Mouse (Mus musculus) forebrain, postnatal 0 days (tissue): ENCODE results near the gene Rnf111. TPM values are rescaled to one million over a fixed set of nuclear protein-coding genes. Genes with fewer than 3 reads are reported as not detected.
"Not testable (repeated sequence)": the region's sequence is repeated elsewhere in the genome, so short reads cannot be mapped to it uniquely, and the experiment has no call there.

Experiments used
- ATAC-seq: fragments of 200-750 bp; cut with Nextera tagmentation; 2 replicates; pipeline ENCODE4 v1.8.0; 2017; ENCODE audit warnings: mild to moderate bottlenecking, moderate library complexity
- DNase-seq: peaks from one replicate; pipeline ENCODE4 v3.0.0-alpha.2; 2015
- H3K27ac ChIP-seq: fragments of 300-500 bp; sonication (generic); 2 replicates; pipeline ENCODE4 v1.5.1; 2014; ENCODE audit warnings: low read depth, mild to moderate bottlenecking, antibody characterized with exemption, low read length, moderate library complexity, mixed read lengths
- H3K27me3 ChIP-seq: fragments of 300-500 bp; sonication (generic); 2 replicates; pipeline ENCODE4 v1.6.1; 2014; ENCODE audit warnings: mild to moderate bottlenecking, low read length, mixed read lengths; ENCODE audit not compliant: insufficient read depth
- H3K36me3 ChIP-seq: fragments of 300-500 bp; sonication (generic); 2 replicates; pipeline ENCODE4 v1.6.1; 2014; ENCODE audit warnings: mild to moderate bottlenecking, moderate library complexity; ENCODE audit not compliant: insufficient read depth
- H3K4me1 ChIP-seq: fragments of 300-500 bp; sonication (generic); 2 replicates; pipeline ENCODE4 v1.6.1; 2014; ENCODE audit warnings: antibody characterized with exemption; ENCODE audit not compliant: insufficient read depth
- H3K4me2 ChIP-seq: fragments of 300-500 bp; sonication (generic); 2 replicates; pipeline ENCODE4 v1.6.1; 2014; ENCODE audit warnings: low read depth, mild to moderate bottlenecking, moderate library complexity
- H3K4me3 ChIP-seq: fragments of 300-500 bp; sonication (generic); 2 replicates; pipeline ENCODE4 v1.5.1; 2014; ENCODE audit warnings: low read depth, low read length, mixed read lengths
- H3K9ac ChIP-seq: fragments of 300-500 bp; sonication (generic); 2 replicates; pipeline ENCODE4 v1.6.1; 2014; ENCODE audit warnings: mild to moderate bottlenecking
- H3K9me3 ChIP-seq: fragments of 300-500 bp; sonication (generic); 2 replicates; pipeline ENCODE4 v1.6.1; 2016; ENCODE audit warnings: low read length
- CTCF ChIP-seq: sonication (generic); IDR thresholded peaks from 2 replicates; pipeline ENCODE4 v1.5.1; 2016; ENCODE audit warnings: antibody characterized with exemption, control low read depth, low read depth
- WGBS: fragments of 180-500 bp; shearing (Covaris S2); extraction: QIAGEN DNeasy Blood & Tissue Kit; methylation state at CpG from one replicate; pipeline ENCODE4 v1.1.7; 2014; 5-methylcytosine and 5-hydroxymethylcytosine counted together
- polyA plus RNA-seq: library from polyadenylated mRNA; unstranded; fragments of >200 nt; fragmentation: Nextera tagmentation; extraction: Ambion mirVana; gene quantifications from 2 replicates; pipeline ENCODE4 v1.2.1, GENCODE M21; 2015
- total RNA-seq: library from RNA; depleted of rRNA; stranded (reverse); fragments of >200 nt; gene quantifications from 2 replicates; pipeline ENCODE4 v1.2.3, GENCODE M21; 2014; rRNA removed

The Rnf111 gene
- total RNA-seq (29.4 and 40.5 TPM in 2 replicates), polyA plus RNA-seq (12.4 and 18.7 TPM in 2 replicates)

DNA sequence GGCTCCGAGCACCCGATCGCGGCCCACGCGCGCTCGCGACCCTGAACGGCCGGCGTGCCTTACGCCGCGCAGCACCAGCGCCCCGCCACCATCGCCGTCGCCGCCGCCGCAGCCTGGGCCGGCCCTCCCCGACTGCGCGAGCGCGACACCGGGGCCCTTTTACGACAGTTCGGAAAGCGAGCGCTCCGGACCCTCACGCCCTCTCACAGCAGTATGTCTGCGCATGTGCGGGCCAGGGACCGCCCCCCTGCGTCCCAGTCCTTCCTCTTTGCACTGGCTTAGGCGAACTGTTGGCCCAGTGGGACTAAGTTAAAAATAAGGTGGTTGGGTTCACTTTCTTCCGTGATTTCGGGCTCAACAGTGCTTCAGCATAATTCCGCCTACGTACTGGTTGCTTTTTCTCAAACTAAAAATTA, at the start of gene Rnf111:
Rnf111 (minus strand) TSS at position 100 of the 416 bp plus-strand sequence.
- peak; percentile 96 for DNase-seq
- Histone ChIP-seq H3K27ac (peak within 1 kb of the TSS; percentile 96), H3K4me2 (peak within 1 kb of the TSS; percentile 57), H3K4me1 (peaks cover 5% of the 10 kb centered on the region), H3K36me3 (no peaks in the 10 kb centered on the region; the same call in 1 of the 2 replicates), H3K27me3 (no peaks in the 10 kb centered on the region), H3K4me3 (peak within 1 kb of the TSS; percentile 99), H3K9me3 (no peaks in the 10 kb centered on the region), H3K9ac (peak within 1 kb of the TSS; percentile 91)
- TF ChIP-seq CTCF, result no peak
- peak; percentile 97 for ATAC-seq
- WGBS, result under 1% methylated on average over 45 of the region's 45 CpGs

DNA sequence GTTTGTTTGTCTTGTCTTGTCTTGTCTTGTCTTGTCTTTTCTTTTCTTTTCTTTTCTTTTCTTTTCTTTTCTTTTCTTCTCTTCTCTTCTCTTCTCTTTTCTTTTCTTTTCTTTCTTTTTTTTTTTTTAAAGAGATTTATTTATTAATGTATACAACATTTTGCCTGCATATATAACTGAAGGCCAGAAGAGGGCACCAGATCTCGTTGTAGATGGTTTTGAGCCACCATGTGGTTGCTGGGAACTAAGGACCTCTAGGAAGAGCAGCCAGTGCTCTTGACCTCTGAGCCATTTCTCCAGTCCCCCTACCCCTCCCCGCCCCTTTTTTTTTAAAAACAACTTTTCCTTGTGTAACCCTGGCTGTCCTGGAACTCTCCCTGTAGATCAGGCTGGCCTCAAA, 48.7 kb upstream of the Rnf111 start:
- H3K9me3 ChIP-seq, H3K4me2 ChIP-seq, H3K27ac ChIP-seq, H3K4me1 ChIP-seq, H3K9ac ChIP-seq, ATAC-seq, H3K4me3 ChIP-seq, DNase-seq, H3K27me3 ChIP-seq: not testable (repeated sequence)
- WGBS, result 96% methylated on average over 2 of the region's 2 CpGs
- peaks cover 12% of the 10 kb centered on the region for H3K36me3 ChIP-seq

DNA sequence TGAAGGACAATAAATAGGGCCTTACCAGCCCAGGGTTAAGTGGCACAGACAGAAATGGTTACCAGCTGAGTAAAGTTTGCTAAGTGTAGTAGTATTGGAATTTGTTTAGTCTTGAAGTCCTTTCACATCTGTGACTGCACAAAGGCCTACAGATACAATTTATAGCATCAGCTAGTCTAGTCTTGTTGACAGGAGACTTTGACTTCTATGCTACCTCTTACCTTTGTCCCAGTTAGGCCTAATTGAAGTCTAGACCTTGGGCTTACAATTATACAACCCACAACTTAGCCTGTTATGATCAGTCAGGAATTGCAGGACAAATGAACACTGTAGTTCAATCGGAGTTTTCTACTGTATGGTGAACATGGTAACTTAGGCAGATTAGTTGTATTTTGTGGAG, 48.0 kb upstream of the Rnf111 start:
- 98% methylated on average over 1 of the region's 1 CpGs for WGBS
- Histone ChIP-seq H3K27ac (no peak overlapping the region), H3K4me1 (no peaks in the 10 kb centered on the region), H3K9me3 (no peaks in the 10 kb centered on the region), H3K4me2 (no peak overlapping the region), H3K36me3 (peaks cover 12% of the 10 kb centered on the region), H3K9ac (no peak overlapping the region), H3K4me3 (no peak overlapping the region), H3K27me3 (no peaks in the 10 kb centered on the region)
- no peak for TF ChIP-seq CTCF
- ATAC-seq (no peak), DNase-seq (no peak)

DNA sequence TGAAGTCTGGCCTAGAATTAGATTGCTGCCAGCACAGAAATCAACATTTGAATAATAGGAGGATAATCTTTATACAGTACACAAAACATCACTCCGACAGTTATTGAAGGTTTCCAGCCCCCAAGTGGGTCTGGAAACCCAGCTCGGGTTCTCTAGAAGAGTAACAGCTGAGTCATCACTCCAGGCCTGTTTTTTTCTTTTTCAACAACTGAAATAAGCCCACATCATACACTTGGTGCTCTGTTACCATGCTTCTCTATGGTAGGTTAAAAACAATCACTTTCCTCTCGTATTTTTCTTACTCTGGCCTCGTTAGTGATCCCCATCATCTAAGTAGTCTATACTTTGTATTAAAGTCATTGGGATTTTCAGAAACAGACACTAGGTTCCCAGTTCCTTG, 44.8 kb upstream of the Rnf111 start:
- ATAC-seq (no peak), DNase-seq (no peak)

DNA sequence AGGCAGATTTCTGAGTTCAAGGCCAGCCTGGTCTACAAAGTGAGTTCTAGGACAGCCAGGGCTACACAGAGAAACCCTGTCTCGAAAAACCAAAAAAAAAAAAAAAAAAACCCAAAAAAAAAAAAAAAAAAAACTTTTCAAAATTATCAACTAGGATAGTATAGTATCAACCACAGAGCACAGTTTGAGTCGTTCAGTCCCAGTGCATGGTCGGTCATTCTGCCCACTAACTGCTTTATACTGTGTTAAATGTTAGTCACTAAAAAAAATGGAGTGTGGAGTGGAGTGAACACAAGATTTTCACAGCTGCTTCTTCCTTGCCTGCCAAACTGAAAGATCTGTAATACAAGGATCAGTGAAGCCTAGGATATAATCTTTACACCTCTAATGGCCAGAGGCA, 43.1 kb upstream of the Rnf111 start:
- not testable (repeated sequence) for H3K36me3 ChIP-seq, ATAC-seq, H3K27me3 ChIP-seq, H3K4me2 ChIP-seq, H3K9me3 ChIP-seq, H3K27ac ChIP-seq, H3K4me3 ChIP-seq, H3K4me1 ChIP-seq, DNase-seq, H3K9ac ChIP-seq
- WGBS, result 75% methylated on average over 3 of the region's 3 CpGs

More for the DNA sequence above, 44.8 kb upstream of the Rnf111 start:
- H3K9me3 ChIP-seq, result no peaks in the 10 kb centered on the region
- no peak overlapping the region for H3K27ac ChIP-seq
- TF ChIP-seq CTCF, result no peak
- no peak overlapping the region for H3K4me2 ChIP-seq
- no peak overlapping the region for H3K4me3 ChIP-seq
- H3K36me3 ChIP-seq, result peaks cover 12% of the 10 kb centered on the region
- no peak overlapping the region for H3K9ac ChIP-seq
- H3K27me3 ChIP-seq, result no peaks in the 10 kb centered on the region
- H3K4me1 ChIP-seq, result 0 out of 2 replicates have a peak, but pooled peaks cover 7% of the 10 kb centered on the region
- 60% methylated on average over 4 of the region's 4 CpGs for WGBS

DNA sequence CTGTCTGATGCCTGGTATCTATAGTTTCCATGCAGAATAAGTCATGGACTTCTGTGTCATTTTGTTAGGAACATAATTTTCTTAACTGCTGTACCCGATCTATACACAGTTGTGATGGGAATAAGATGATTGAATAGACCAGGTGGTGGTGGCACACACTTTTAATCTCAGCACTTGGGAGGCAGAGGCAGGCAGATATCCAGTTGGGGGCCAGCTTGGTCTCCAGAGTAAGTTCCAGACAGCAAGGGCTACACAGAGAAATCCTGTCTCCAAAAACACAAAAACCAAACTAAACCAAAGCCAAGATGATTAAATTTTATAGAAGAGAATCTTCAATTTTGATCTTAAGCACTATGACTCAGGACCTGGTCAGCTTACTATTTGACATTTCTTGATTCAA, 41.3 kb upstream of the Rnf111 start:
- H3K4me2 ChIP-seq, result no peak overlapping the region
- H3K27ac ChIP-seq, result no peak overlapping the region
- ATAC-seq, result no peak
- no peaks in the 10 kb centered on the region for H3K9me3 ChIP-seq
- H3K36me3 ChIP-seq, result peaks cover 5% of the 10 kb centered on the region
- peaks cover 10% of the 10 kb centered on the region; the same call in 1 of the 2 replicates for H3K4me1 ChIP-seq
- no peak for TF ChIP-seq CTCF
- H3K4me3 ChIP-seq, result no peak overlapping the region
- no peak overlapping the region for H3K9ac ChIP-seq
- no peaks in the 10 kb centered on the region for H3K27me3 ChIP-seq
- DNase-seq, result no peak
- 78% methylated on average over 1 of the region's 1 CpGs for whole genome bisulfite sequencing

DNA sequence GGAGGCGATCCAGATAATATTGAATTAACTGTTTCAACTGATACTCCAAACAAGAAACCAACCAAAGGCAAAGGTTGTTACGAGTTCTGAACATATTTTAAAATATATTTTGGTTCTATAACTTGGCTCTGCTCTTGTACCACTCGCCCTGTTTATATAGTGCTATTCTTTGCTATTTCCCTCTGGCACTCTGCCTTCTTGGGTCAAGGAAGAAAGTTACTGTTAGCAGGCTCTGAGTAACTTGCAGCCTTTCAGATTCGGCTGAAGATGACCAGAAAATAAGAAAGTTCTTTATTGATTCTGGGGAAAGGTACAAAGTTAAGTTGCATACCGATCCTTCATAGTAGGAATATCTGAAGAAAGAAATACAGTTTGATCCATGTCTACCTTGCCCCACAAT, 40.5 kb upstream of the Rnf111 start:
- no peaks in the 10 kb centered on the region for H3K27me3 ChIP-seq
- peaks cover 5% of the 10 kb centered on the region for H3K36me3 ChIP-seq
- WGBS, result 54% methylated on average over 5 of the region's 5 CpGs
- H3K4me3 ChIP-seq, result peak overlapping the region; percentile 96; the same call in 1 of the 2 replicates
- H3K4me1 ChIP-seq, result peaks cover 10% of the 10 kb centered on the region; the same call in 1 of the 2 replicates
- ATAC-seq (no peak), DNase-seq (no peak)
- peak overlapping the region; percentile 78 for H3K4me2 ChIP-seq
- TF ChIP-seq CTCF, result no peak
- no peak overlapping the region for H3K9ac ChIP-seq
- no peaks in the 10 kb centered on the region for H3K9me3 ChIP-seq
- H3K27ac ChIP-seq, result no peak overlapping the region
